Mouse (Mus musculus) erythroblast, adult 5-6 weeks (primary cell): Measurements from ENCODE around the gene Pik3r2. TPM values are rescaled to one million over a fixed set of nuclear protein-coding genes. Genes with fewer than 3 reads are reported as not detected.

ENCODE experiments used
- ATAC-seq: replicated peaks from 2 replicates; pipeline ENCODE4 v1.8.0; 2016; ENCODE audit warnings: moderate number of reproducible peaks, mild to moderate bottlenecking, moderate TSS enrichment, inconsistent platforms; ENCODE audit not compliant: poor library complexity, low FRiP score, severe bottlenecking
- total RNA-seq, 2 experiments: library from RNA; stranded (forward) in 1 of 2; stranded (reverse) in 1 of 2; fragments of 150-400 nt in 1 of 2; fragments of 200-764, 138-1000 nt in 1 of 2; gene quantifications; 2 replicates each; pipeline versions ENCODE4 v1.2.3 to v1.2.4; 2015 to 2017; ENCODE audit warnings: low replicate concordance in 2 of 2

Pik3r2 gene
- total RNA-seq, 2 experiments from 2014 or later, result 4.8 to 6.3 TPM

DNA sequence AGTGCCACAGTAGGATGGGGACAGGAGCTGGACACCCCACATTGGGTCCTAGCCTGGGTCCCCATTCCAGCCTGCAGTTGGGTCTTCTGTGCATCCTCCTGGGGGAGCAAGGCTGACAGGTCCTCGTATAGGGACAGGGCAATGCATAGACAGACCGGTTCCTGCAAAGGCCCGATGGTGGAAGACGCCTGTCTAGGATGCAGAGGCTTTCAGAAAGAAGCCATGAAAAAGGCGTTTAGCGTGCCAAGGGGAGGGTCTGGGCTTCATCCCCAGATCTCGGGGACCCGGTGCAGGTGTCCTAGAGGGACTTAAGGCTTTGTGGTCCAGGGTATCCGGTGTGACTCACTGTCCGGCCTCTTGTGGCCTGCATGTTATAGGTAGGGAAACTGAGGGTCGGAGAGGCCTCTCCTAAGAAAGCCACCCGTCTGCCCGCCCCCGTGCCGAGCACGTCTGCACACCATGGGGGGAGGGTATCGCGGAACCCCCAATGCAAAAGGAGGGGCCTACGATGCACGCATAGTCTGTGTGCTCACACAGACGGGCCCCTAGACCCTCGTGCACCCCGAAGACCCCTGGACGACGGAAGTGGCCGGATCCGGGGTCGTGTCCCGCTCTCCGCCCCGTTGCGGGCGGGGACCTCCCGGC is 540 bp downstream of the Pik3r2 start:
- no peak for ATAC-seq

DNA sequence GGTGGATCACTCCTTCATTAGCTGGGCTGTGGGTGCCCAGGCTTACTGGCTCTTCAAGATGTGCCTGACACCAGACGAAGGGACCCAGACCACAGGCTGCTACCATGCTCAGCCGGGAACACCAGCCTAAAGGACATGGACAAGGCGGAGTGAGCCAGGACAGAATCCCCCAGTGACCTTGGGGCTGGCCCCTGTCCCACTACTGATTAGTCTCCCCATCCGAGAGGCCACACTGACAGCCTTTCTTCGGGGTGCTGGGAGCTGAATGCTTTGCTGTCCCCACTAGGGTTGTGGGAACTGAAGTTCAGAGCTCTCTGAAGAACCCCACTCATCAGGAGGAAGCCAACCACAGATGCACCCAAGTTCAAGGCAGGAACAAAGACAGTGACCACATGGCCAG is 1.3 kb downstream of the Pik3r2 start:
- no peak for ATAC-seq

DNA sequence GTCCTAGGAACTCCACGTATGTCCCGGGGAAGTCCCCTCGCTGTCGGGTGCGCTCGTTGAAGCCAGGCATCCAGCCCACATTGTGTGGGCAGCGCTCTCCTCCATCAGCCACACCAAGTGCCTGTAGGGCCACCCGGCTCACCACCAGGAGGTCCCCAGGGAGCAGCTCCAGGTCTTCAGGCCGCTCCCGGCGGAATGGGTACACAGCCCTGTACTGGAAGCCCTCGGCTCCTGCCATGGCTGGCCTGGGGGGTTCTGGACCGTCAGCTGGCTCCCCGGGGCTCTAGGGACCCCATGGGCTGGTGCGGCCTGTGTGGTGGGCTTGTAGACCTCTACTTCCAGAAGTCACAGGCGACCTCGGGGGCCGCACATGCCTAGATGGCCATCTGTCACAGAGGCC is 1.8 kb downstream of the Pik3r2 start:
- ATAC-seq, result no peak

DNA sequence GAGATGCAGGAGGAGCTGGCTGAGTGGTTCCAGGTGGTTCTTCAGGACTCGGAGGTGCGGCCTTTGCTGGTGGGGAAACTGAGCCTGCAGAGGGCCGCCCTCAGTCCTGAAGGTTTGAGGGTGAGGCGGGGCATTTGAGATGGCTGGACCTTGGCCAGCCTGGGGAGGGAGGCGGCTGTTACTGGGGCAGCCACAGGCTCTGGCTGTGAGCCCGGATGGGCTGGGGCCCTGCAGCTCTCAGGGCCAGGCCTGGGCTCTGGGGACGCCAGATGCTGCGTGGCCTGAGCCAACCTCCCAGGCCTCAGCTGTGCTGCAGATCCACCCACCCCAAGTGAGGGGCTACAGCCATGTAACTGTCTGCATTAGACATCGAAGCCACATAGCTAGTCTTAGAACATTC is 2.7 kb downstream of the Pik3r2 start:
- 0 out of 2 replicates have a peak, but pooled peaks have one; percentile 12 for ATAC-seq

DNA sequence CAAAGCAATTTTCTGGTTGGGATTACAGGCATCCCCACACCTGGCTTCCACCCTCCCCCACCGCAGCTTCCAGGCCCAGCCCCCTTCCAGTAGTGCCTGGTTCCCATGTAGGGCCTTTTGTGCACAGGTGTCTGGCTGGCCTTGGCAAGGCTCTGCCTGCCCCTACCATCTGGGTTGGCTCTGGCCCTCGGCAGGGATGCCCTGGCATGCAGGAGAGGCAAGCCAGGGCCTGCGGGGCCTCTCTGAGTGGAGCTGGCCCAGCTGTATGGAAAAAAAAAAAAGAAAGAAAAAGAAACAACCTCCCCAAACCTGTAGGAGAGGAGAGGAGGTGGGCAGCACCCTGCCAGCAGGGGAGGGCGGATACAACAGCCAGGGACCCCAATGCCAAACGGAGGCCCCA is 3.1 kb downstream of the Pik3r2 start:
- no peak for ATAC-seq

DNA sequence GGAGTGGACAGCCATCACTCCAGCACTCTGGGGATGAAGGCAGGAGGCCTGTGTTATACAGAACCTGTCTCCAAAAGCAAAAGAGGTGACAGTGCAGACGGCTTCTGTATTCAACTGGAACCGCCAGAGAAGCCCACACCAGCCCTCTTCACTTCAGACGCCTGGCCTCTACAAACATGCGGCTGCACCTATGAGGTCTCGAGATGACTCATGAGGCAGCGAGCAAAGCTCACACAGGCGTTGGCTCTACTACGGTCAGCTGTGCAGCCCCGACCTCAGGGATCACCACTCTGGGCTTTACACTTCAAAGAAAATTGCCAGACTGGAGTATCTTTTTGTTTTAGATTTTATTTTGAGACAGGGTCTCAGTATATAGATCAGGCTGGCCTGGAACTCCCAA is 3.6 kb downstream of the Pik3r2 start:
- ATAC-seq, result no peak

DNA sequence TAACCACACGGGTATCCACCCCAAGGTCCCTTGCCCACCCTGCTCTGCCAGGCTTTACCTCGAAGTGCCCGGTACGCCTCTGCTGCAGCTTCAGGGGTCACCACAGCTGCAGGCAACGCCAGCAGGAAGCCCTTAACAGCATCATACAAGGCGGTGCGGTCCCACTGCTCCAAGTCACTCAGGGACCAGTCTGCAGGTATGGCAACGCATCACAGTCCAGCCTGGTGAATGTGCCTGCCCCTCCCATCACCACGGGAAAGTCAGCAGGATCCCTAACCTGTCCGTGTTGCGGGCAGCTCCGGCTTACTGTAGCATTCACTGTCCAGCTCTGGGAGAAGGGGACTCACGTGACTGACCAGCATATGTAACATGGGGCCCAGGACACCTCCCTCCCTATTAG is 4.4 kb downstream of the Pik3r2 start:
- no peak for ATAC-seq

DNA sequence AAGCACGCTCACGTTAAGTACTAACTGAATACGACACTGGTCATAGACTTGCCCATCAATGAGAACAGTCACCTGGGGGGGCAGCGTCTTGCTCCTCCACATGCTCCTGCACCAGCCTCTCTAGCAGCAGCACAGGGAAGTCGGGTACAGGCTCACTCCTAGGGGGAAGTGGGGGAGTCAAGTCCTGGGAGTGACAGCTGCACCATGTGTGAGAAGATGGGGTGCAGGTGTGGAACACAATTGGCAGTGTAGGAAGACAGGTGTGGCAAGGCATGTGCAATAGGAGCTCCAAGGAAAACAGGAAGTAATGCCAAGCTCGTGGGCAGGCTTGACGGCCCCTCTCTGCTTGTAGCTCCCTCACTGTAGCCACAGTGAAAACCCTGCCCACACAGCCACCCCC is 5.3 kb downstream of the Pik3r2 start:
- ATAC-seq, result no peak

DNA sequence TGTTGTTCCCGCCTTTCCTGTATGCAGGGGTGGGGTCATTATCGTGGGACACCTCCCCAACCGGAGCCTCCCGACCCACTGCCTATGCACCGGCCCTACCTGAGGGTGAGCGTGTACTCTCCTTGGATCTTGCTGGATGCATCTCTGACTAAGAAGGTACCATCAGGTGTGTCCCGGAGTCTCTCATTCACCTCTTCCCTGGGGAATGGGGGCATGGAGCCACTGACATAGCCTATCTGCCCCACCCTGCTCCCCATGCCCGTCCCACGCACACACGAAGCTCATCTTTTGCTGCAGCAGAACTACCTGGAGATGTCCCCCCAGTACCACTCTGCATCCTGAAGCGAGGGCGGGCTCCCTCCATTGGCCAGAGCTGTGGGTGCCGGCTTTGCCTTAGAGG is 5.8 kb downstream of the Pik3r2 start:
- ATAC-seq, result no peak

DNA sequence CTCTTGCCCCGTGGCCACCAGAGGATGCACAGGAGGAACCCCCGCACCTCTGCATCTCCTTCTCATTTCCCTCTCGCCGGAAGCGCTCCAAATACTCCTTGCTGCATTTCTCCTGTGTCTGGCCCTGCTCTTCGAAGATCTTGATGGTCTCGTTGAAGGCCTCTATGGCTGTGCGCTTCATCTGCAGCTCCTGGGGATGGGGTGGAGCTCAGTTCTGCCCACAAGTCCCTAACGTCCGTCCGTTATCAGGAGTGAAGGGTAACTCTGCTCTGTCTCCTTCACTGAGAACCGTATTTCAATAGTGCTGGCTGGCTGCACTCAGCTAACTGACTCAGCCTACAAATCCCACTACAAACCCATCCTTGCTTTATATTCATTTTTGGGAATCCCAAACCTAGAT is 6.7 kb downstream of the Pik3r2 start:
- ATAC-seq, result 0 out of 2 replicates have a peak, but pooled peaks have one; percentile 0

DNA sequence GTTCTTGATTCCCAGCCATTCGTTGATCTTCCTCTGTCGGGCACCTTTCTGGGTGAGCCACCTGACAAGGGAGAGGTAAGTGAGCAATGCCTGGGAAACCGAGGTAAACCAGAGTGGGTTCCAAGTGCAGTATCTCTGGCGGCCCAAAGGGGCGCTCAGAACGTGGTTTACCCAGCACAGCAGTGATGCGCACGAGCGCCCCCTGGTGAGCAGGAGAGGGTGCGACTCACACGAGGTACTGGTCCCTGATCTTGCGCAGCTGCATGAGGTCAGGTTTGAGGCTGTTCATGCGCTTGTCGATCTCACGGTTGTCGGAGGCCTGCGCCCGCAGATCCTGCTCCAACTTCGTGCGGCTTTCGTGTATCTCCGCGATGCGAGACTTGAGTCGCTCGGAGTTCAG is 7.2 kb downstream of the Pik3r2 start:
- ATAC-seq, result peak; percentile 68

DNA sequence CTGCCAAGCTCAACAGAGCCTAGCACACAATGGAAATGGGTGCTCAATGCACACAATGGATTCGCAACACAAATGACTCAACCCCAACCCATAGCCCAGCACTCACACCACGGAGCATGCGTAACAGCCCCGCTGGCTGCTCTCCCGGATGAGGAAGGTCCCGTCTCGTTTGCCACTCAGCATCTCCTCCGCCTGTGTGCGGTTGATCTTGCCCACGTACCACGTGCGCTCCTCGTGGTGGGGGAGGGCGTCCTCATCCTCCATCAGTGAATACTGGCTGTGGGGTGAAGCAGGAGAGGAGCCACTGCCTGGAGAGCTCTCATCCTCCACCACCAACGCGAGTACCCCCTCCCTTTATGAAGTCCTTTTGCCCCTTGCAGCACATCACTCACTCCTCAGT is 7.6 kb downstream of the Pik3r2 start:
- no peak for ATAC-seq

DNA sequence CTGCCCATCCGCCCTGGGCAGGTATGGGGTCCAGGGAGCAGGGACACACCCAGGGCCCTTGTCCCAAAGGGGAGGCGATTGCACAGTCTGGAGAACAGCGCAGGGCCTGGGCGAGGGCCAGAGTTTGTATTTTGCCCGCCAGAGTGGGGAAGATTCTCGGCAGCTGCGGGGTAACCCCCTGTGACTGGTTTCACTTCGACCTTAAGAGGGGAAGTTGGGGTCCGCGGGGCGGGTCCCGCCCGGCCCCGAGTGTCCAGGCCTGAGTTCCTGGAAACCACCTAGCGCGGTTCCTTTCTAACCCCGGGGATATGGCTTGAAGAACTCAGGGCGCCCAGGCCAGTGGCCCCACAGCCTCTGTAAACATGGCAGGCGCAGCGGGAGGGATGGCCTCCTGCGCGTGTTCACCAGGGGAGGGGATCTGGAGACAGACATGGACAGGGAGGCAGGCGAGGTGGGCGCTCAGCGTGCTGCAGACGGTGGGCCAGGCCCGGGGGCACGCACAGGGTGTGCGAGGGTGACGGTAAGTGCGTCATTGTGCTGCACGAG is 8.2 kb downstream of the Pik3r2 start:
- ATAC-seq, result no peak

DNA sequence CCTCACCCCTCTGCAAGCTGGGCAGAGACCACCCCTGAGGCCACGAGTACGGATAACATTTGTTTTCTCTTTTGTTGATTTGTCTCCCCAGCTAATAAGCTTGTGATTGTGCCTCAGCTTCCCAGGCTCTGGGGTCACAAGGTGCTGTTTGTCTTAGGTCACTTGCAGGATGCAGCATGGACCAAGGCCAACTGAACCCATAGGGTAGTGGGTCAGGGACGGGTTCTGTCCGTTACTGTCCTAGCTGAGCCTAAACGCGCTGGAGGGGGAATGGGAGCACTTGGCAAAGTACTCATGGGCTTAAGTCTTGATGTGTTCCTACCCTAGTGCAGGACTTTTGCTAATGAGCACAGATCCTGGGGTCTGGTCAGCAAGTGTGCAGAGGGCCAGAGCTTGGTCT is 9.0 kb downstream of the Pik3r2 start:
- ATAC-seq, result no peak

DNA sequence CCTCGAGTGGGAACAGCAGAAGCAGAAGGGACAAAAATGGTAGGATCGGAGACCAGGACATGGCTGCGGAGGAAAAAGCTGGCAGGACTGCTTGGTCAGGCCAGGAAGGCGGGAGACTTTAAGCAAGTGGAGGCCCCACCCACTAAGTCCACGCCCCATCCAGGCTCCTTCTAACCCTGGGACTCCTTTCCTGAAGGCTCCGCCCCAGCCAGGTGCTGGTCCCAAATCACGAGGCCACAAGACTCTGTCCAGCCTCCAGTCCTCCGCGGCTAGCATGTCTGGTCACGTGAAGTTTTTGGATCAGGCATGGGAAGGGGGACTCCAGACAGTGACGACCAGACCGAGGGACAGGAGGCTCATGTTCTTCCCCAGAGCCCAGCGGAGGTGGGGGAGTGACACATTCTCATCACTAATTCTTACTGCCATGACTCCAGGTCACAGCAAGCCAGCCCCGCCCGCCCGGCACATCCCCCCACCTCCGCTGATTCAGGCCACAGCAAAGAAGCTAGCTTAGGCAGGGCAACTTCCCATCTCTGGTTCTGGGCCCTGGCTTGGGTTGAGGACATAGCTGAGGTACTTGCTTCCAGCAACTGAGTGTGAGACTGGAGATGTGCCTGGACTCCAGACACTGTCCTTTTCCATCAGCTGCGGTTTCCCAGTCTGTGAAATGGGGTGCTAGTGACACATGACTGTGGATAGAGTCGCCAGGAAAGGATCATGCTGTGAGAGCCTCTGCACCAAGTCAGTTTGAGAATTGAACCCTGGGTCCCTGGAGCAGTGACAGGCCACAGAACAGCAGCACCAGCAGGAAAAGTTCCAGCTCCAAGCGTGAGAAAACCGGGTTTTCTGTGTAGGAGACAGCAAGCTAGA is 9.7 kb downstream of the Pik3r2 start:
- peak; percentile 54 for ATAC-seq

DNA sequence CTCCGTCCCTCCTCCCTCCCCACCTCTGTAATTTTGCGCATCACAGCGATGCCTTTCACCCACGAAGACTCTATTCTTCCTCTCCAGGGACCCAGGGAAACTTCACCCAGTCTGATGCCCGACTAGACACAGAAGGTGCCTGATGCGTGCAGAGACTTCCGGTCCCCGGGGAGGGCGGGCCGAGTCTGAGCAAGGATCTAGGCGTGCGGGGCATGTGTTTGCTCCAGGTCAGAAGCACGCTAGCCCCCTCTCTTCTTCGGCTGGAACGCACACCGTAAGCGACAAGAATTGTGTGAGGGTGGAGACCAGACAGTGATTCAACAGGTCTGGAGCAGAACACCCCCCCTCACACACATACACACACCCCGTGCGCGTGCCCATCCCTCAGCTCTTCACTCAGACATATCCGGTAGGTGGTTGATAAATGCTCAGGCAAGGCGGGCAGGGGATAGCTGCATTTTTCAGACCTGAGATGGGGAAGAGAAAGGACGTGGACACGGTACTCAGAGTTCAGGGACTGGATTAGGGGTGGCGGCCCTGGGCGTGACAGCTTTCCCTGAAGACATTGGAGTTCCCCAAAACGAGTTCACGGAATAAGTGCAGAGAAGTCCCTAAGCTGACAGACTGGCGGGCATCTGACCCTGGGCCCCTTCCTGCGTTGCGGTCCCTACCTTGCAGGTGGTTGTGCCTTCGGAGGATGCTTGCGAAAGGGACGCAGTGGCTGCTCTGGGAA is 10.5 kb downstream of the Pik3r2 start:
- ATAC-seq, result no peak

DNA sequence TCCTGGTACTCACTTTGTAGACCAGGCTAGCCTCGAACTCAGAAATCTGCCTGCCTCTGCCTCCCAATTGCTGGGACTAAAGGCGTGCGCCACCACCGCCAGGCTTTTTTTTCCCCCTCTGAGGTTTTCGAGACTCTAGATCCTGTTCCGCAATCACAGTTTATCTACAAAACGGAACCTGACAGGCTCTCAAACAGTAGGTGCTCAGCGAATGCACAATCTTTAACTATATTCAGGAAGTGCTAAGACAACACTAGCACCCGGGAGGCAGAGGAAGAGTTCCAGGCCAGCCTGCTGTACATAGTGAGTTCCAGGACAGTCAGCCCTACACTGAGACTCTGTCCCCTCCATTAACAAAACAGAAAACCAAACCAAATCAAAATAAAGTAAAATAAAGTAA is 11.2 kb downstream of the Pik3r2 start:
- ATAC-seq, result no peak

DNA sequence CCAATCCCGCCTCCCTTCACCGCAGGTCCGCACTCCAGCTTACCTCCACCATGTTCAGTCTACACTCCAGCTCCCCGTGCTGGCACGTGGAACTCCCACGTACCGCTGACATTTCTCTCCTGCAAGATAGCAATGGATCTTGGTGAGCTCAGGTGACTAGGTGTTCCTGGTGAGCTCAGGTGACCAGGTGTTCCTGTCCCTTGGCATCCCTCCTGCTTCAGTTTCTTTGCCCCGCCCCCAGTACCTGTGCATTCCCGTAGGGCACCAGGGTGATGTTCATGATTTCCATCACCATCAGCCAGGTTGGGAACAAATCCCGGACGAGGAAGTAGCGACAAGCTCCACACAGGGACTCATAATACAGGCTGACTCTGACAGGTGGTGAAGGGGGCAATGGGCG is 11.8 kb downstream of the Pik3r2 start:
- no peak for ATAC-seq

DNA sequence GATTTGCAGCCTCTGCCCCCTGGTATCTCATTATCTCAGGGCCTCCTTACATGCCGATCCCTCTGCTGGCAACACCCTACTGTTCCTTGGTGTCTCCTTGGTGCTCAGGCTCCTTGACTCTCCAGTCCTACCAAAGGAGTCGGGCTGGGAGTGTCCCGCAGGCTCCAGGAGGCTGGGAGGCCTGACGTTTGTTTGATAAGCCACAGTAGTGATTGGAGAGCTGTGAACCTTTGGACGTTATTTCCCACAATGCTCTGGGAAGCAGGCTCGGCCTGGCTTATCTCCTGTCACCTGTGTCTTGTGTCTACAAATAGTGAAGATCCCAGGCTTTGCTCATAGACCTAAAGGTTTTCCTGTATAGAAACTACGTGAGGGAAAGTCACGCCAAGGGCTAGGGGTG is 12.5 kb downstream of the Pik3r2 start:
- ATAC-seq, result peak; percentile 9

DNA sequence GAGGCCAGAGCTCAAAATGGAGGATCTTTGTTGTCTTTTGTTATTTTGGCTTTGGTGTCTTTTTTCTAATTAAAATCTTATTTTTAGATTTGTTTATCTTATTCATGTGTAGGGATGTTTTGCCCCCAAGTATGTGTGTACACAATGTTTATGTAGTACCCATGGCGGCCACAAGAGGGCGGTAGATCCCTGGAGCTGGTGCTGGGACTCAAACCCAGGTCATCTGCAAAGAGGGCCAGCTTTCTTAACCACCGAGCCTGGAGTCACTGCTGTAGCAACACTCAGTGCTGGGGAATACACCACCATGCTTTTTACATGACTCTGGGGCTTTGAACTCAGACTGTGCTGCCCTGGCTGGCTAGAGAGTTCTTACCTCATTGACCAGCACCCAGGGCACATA is 13.2 kb downstream of the Pik3r2 start:
- no peak for ATAC-seq

DNA sequence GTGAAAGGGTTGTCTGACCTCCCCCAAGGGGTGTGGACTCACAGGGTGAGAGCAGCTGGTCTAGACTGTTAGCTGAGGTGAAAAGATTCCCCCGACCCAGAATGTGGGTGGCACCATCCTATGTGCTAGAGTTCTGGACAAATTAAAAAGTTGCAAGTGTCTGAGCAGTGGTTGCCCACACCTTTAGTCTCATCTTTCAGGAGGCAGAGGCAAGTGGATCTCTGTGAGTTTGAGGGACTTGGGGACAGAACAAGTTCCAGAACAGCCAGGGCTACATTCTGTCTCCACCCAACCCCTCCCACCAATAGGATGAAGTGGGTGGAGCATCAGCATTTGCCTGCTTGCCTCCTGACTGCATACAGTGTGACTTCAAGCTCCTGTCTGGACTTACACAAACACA is 14.4 kb downstream of the Pik3r2 start:
- peak; percentile 50 for ATAC-seq
